Mouse (Mus musculus): ENCODE data around the gene Flna.
"Not testable (repeated sequence)": the region's sequence is repeated elsewhere in the genome, so short reads cannot be mapped to it uniquely, and the experiment has no call there.

Flna gene

GRCm38 (mm10) chrX:74246693-74247092, 2.9 kb downstream of the Flna start:
- intact Hi-C loops (cut with DNase I), result loop anchor here (5.0 to 10.0 kb wide), 3 partner anchors 61 to 222 kb away; partner anchors contain the start of gene Irak1

GRCm38 (mm10) chrX:74246213-74246681, 3.4 kb downstream of the Flna start:
- intact Hi-C loops (cut with DNase I), result loop anchor here (5.0 to 10.0 kb wide), 3 partner anchors 61 to 221 kb away; partner anchors contain the start of gene Irak1

- intact Hi-C loops (cut with DNase I), result loop anchor here (5.0 to 10.0 kb wide), 3 partner anchors 62 to 221 kb away; partner anchors contain the start of gene Irak1
These were observed 3.9 kb downstream of the Flna start for GRCm38 (mm10) chrX:74245687-74246086.

GRCm38 (mm10) chrX:74245107-74245506, 4.5 kb downstream of the Flna start:
- intact Hi-C loops (cut with DNase I), result loop anchor here (5.0 to 10.0 kb wide), 3 partner anchors 62 to 220 kb away; partner anchors contain the start of gene Irak1

- intact Hi-C loops (cut with DNase I), result loop anchor here (5.0 to 10.0 kb wide), 3 partner anchors 63 to 220 kb away; partner anchors contain the start of gene Irak1
These were observed 5.0 kb downstream of the Flna start for GRCm38 (mm10) chrX:74244614-74245083.

- intact Hi-C loops (cut with DNase I), result loop anchor here (10.0 kb wide), 2 partner anchors 129 to 219 kb away; partner anchors contain the start of gene Irak1
These were observed 5.8 kb downstream of the Flna start for GRCm38 (mm10) chrX:74243807-74244206.

GRCm38 (mm10) chrX:74243396-74243795, 6.2 kb downstream of the Flna start:
- intact Hi-C loops (cut with DNase I), result loop anchor here (10.0 kb wide), 2 partner anchors 129 to 219 kb away; partner anchors contain the start of gene Irak1

GRCm38 (mm10) chrX:74240332-74240731, 9.3 kb downstream of the Flna start:
- intact Hi-C loops (cut with DNase I), result loop anchor here (10.0 kb wide), 2 partner anchors 126 to 216 kb away; partner anchors contain the start of gene Irak1

- intact Hi-C loops (cut with DNase I), result no loop called here
These were observed 16.4 kb downstream of the Flna start for GRCm38 (mm10) chrX:74233196-74233595.

GRCm38 (mm10) chrX:74230038-74230437, 19.6 kb downstream of the Flna start:
- intact Hi-C loops (cut with DNase I), result no loop called here

GRCm38 (mm10) chrX:74220099-74220498, 29.5 kb downstream of the Flna start:
- intact Hi-C loops (cut with DNase I), result not testable (repeated sequence)

- intact Hi-C loops (cut with DNase I), result no loop called here
These were observed 30.2 kb downstream of the Flna start for GRCm38 (mm10) chrX:74219449-74219848.

- intact Hi-C loops (cut with DNase I), result no loop called here
These were observed 31.1 kb downstream of the Flna start for GRCm38 (mm10) chrX:74218496-74218895.

- intact Hi-C loops (cut with DNase I), result no loop called here
These were observed 46.1 kb downstream of the Flna start for GRCm38 (mm10) chrX:74203556-74203955.

- intact Hi-C loops (cut with DNase I), result no loop called here
These were observed 72.7 kb downstream of the Flna start, which contains the start of gene Tktl1 for GRCm38 (mm10) chrX:74176959-74177358. TSS of gene Tktl1 (plus strand) at chrX:74177259.

Small RNA genes lying within 50 kb of the gene (microRNA-seq; reads per million reads assigned to microRNA genes)
- 0.11 to 0.12 reads per million in 2 experiments for gene Mir7091
